Mouse (Mus musculus): ENCODE data around the gene Gzme.
"Not testable (repeated sequence)": the region's sequence is repeated elsewhere in the genome, so short reads cannot be mapped to it uniquely, and the experiment has no call there.

The Gzme gene

GRCm38 (mm10) chr14:56120525-56120924, at the start of gene Gzme:
Gene Gzme, minus strand, starts transcription at chr14:56120625.
- DNase-seq: no peak

GRCm38 (mm10) chr14:56168009-56168408, 47.6 kb upstream of the Gzme start:
- no peak for DNase-seq

- DNase-seq: no peak
These were observed 41.7 kb upstream of the Gzme start for GRCm38 (mm10) chr14:56162109-56162508.

- not testable (repeated sequence) for DNase-seq
These were observed 39.1 kb upstream of the Gzme start, which contains the start of gene Gzmg for GRCm38 (mm10) chr14:56159479-56159878. Gene Gzmg, minus strand, starts transcription at chr14:56159579.

- DNase-seq: peak in 1 of 2 experiments; percentile 4
These were observed 34.9 kb upstream of the Gzme start for GRCm38 (mm10) chr14:56155340-56155739.

DNA sequence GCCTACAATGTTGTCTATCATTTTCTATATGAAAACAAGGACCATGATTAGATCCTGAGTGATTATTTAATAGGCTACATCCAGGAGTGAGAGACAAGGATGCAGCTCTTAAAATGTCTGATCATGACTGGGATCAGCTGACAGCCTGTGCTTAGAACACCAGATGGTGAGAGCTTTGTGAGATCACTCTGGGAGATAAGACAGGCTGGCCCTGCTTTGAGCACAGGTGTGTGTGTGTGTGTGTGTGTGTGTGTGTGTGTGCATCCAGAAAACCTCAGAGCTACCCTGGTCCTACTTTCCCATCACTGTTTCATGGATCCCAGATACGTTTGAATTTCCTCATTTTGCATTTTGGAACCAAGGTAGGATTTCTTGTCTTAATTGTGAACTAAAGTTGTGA, 13.2 kb upstream of the Gzme start:
- not testable (repeated sequence) for DNase-seq

DNA sequence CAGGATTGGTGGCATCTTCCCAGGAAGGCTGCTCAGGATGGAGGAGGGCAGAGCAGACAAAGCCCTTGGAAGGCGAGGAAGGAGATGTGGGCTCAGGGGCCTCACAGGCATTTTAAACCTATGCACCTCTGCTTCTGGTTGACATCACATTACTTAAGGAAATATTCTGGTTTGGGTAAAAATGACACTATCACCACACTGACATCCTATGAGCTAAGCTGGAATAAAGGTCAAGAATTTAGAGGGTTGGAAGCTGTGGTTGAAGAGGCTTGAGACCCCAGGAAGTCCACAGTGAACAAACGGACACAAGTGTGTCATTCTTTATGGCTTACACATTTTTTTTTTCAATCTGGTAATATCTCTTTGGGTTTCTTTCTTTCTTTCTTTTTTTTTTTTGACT, 12.1 kb upstream of the Gzme start, which contains the start of gene Gzmd:
TSS of gene Gzmd (minus strand) at position 101 of the 400 bp plus-strand sequence.
- DNase-seq: not testable (repeated sequence)

- no peak for DNase-seq
These were observed 7.9 kb upstream of the Gzme start for GRCm38 (mm10) chr14:56128341-56128740.

DNA sequence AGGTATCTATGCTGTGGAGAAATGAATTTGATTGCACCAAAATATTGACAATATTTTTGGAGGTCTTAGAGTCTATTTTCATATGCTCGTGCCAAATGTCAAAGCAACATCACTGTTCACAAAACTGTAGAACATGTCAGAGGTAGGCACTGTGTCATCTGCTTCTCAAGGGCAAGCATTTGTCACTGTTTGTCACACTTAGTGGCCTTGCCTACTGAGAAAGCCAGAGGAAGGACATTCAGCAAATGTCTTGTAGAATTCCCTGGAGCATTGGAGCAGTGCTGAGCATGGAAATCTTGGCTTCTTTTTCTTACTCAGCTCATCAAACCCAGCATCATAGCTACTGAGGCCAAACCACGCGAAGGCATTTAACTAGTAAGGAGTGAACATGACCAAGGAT, 3.1 kb upstream of the Gzme start:
- DNase-seq: no peak

- not testable (repeated sequence) for DNase-seq
These were observed 4.7 kb downstream of the Gzme start for GRCm38 (mm10) chr14:56115531-56116310.

- no peak for DNase-seq
These were observed 14.8 kb downstream of the Gzme start for GRCm38 (mm10) chr14:56105447-56106180.

DNA sequence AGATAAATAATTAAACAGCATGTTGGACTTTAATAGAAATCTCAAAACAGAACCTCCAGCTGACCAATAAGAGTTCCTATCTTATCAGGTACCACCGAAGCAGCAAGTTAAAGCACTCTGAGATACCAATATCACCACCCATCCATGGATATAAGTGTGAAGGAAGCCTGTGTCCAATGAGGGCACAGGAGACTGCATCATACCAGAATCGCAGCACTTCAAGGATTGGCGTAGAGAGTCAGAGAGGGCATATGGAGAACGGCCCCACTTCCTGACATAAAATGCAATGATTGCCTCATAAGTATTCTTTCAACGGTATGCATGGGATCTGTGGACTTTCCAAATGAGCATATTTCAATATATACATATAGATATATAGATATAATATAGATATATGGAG, 15.4 kb downstream of the Gzme start:
- DNase-seq: no peak

- DNase-seq: no peak
These were observed 17.0 kb downstream of the Gzme start for GRCm38 (mm10) chr14:56103452-56103851.

GRCm38 (mm10) chr14:56102386-56102785, 18.0 kb downstream of the Gzme start, which contains the start of gene Ctsg:
Gene Ctsg, minus strand, starts transcription at chr14:56102574.
- no peak for DNase-seq

DNA sequence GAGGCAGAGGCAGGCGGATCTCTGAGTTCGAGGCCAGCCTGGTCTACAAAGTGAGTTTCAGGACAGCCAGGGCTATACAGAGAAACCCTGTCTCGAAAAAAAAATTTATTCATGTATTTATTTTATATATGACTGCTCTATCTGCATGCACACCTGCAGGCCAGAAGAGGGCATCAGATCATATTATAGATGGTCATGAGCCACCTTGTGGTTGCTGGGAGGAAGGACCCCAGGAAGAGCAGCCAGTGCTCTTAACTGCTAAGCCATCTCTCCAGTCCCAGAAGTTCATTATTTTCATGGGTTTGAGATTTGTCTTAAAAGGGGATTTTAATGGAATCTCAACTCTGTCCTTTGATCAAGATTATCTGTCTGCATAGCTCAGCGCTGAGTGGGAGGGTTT, 21.5 kb downstream of the Gzme start:
- peak; percentile 16 to 25 for DNase-seq

- DNase-seq: no peak
These were observed 22.8 kb downstream of the Gzme start for GRCm38 (mm10) chr14:56097597-56097996.

- no peak for DNase-seq
These were observed 27.1 kb downstream of the Gzme start for GRCm38 (mm10) chr14:56093353-56093752.

DNA sequence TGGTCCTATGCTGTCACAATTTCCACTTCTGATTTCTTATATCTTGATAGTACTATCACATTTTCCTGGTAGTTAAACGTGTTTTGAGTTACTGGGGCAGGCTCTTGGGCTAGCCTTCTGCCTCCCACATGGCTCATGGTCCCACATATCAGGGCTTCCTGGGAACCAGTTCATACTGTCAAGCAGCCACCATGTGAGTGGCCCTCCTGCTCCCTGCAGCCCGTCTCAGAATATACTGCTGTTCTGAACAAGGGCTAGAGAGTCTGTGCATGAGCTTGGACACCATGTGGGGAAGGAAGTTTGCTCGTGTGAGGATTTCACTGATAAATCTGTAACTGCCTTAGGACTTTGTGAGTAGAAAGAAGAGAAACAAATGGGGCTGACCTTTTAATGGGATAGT, 33.7 kb downstream of the Gzme start:
- no peak for DNase-seq

GRCm38 (mm10) chr14:56085167-56085566, 35.3 kb downstream of the Gzme start, which contains the start of gene Mcpt8:
Gene Mcpt8, minus strand, starts transcription at chr14:56085273.
- no peak for DNase-seq

DNA sequence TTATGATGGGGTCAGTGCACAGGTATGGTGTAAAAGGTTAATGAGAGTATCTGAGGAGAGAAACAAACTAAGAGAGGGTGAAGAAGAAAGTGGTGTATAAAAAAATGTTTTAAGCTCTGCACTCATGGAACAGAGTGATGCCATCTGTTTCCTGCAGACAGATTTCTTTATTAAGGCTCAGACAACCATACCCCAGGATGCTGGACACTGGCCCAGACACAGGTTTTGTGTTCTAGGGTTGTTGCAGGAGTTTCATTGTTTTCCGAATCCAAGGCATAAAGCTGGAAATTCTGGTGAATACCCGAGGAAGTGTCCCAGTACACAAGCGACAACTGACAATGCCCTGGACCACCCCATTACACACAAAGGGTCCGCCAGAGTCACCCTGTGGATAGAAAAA, 38.4 kb downstream of the Gzme start:
- DNase-seq: no peak
